Mouse (Mus musculus) embryonic facial prominence, embryonic 14.5 days (tissue): ENCODE measurements at regions not wholly inside any gene's neighbourhood (a gene's known extent, or its start where the extent isn't known, plus 50 kb on each side); places are given as distances from the start of the nearest gene placed in this dataset.
"Not testable (repeated sequence)": the region's sequence is repeated elsewhere in the genome, so short reads cannot be mapped to it uniquely, and the experiment has no call there.

Experiments used
- ATAC-seq: fragments of 200-750 bp; cut with Nextera tagmentation; 2 replicates; pipeline ENCODE4 v1.8.0; 2017; ENCODE audit warnings: low read depth, moderate number of reproducible peaks, moderate TSS enrichment
- DNase-seq: peaks from one replicate; pipeline ENCODE4 v3.0.0-alpha.2; 2015; ENCODE audit warnings: low spot score
- H3K27ac ChIP-seq: fragments of 300-500 bp; sonication (generic); replicated peaks from 2 replicates; pipeline ENCODE4 v1.5.1; 2014; ENCODE audit warnings: low read depth, mild to moderate bottlenecking, low read length, moderate library complexity
- H3K27me3 ChIP-seq: fragments of 300-500 bp; sonication (generic); replicated peaks from 2 replicates; pipeline ENCODE4 v1.6.1; 2014; ENCODE audit warnings: low read length; ENCODE audit not compliant: control insufficient read depth, insufficient read depth
- H3K36me3 ChIP-seq: fragments of 300-500 bp; sonication (generic); 2 replicates; pipeline ENCODE4 v1.6.1; 2014; ENCODE audit warnings: low read length, mixed read lengths; ENCODE audit not compliant: control insufficient read depth, insufficient read depth
- H3K4me1 ChIP-seq: fragments of 300-500 bp; sonication (generic); 2 replicates; pipeline ENCODE4 v1.6.1; 2014; ENCODE audit warnings: antibody characterized with exemption, low read length; ENCODE audit not compliant: control insufficient read depth, insufficient read depth
- H3K4me2 ChIP-seq: fragments of 300-500 bp; sonication (generic); 2 replicates; pipeline ENCODE4 v1.6.1; 2014; ENCODE audit warnings: low read depth, mild to moderate bottlenecking, low read length, moderate library complexity, mixed read lengths
- H3K4me3 ChIP-seq: fragments of 300-500 bp; sonication (generic); 2 replicates; pipeline ENCODE4 v1.5.1; 2014; ENCODE audit warnings: low read depth, mild to moderate bottlenecking, low read length
- H3K9ac ChIP-seq: fragments of 300-500 bp; sonication (generic); 2 replicates; pipeline ENCODE4 v1.6.1; 2014; ENCODE audit warnings: low read depth, mild to moderate bottlenecking, low read length, moderate library complexity, mixed read lengths
- H3K9me3 ChIP-seq: fragments of 300-500 bp; sonication (generic); 2 replicates; pipeline ENCODE4 v1.6.1; 2016; ENCODE audit warnings: low read length; ENCODE audit not compliant: control insufficient read depth
- WGBS: fragments of 180-500 bp; shearing (Covaris S2); extraction: QIAGEN DNeasy Blood & Tissue Kit; methylation state at CpG from one replicate; pipeline ENCODE4 v1.1.7; 2014; 5-methylcytosine and 5-hydroxymethylcytosine counted together

DNA sequence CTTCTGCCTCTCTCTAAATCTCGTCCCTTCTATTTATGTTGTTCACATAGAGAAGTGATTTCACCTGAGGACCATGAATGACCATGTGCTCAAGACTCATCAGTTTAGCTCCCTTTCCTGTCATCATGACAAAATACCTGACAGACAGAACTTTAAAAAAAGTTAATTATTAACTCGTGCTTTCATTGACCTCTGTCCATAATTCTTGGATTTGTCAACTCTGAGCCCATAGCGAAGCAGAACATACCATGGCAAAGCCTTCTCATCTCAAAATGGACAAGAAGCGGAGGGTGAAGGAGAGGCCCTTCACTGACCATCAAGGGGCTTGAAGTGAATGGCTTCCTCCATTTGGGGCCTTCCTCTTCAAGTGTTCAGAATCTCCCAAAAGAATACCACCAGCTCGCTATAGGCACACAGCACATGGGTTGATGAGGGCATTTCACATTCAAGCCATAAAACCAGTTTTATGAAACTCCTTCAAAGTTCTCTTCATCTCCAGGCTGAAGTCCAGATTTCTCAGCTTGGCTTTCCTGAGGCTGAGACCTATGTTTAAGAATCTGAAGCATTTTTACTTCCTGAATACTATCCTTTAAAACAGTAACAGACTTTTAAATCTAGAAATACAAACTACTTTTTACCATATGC is 144.0 kb upstream of the P2ry1 start:
- H3K4me3 ChIP-seq: no peak overlapping the region
- no peaks in the 10 kb centered on the region for H3K27me3 ChIP-seq
- ATAC-seq (no peak), DNase-seq (no peak)
- H3K36me3 ChIP-seq: no peaks in the 10 kb centered on the region
- H3K9ac ChIP-seq: no peak overlapping the region
- H3K4me1 ChIP-seq: no peaks in the 10 kb centered on the region
- WGBS: 79% methylated on average over 5 of the region's 5 CpGs
- H3K9me3 ChIP-seq: no peaks in the 10 kb centered on the region
- H3K27ac ChIP-seq: no peak overlapping the region
- H3K4me2 ChIP-seq: no peak overlapping the region

DNA sequence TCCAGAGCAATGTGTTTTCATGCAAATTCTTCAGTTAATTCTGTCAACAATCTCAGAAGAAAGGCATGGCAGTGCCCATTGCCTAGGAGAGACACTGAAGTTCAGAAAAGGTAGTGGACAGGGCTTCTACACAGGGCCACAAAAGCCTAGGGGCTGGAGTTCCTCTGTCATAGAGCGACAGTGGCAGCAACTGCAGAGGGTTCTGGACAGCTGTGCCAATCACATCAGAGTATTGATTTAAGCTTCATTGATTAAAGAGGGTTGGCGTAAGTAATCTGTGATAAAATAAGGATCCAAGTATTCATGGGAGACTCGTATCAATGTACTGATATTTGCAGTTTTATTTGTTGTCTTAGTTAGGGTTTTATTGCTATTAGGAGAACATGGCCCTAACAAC is 143.5 kb upstream of the P2ry1 start:
- no peak overlapping the region for H3K9ac ChIP-seq
- no peak overlapping the region for H3K27ac ChIP-seq
- DNase-seq: no peak
- no peaks in the 10 kb centered on the region for H3K36me3 ChIP-seq
- no peaks in the 10 kb centered on the region for H3K9me3 ChIP-seq
- H3K27me3 ChIP-seq: no peaks in the 10 kb centered on the region
- no peaks in the 10 kb centered on the region for H3K4me1 ChIP-seq
- no peak overlapping the region for H3K4me3 ChIP-seq
- no peak for ATAC-seq
- no peak overlapping the region for H3K4me2 ChIP-seq
- whole genome bisulfite sequencing: 85% methylated on average over 3 of the region's 3 CpGs

DNA sequence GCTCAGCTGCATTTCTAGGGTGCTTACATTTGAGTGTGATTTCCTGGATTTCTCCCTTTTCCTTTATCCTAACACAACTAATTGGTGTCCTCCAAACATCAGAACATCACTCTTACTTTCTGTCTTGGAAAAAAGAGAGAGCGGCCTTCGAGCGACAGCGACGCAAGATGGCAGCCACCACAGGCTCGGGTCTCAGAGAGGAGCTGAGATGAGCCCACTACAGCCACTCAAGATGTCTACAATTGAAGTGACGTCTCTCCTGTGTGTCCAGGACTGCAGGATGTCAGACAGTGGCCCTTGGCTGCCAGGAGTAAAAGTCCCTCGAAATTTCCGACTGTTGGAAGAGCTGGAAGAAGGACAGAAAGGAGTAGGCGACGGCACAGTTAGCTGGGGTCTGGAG is 125.7 kb upstream of the P2ry1 start:
- H3K27me3 ChIP-seq, H3K9ac ChIP-seq, H3K4me3 ChIP-seq, H3K27ac ChIP-seq, DNase-seq, H3K36me3 ChIP-seq, H3K9me3 ChIP-seq, ATAC-seq, H3K4me1 ChIP-seq, H3K4me2 ChIP-seq: not testable (repeated sequence)
- WGBS: 94% methylated on average over 11 of the region's 11 CpGs

DNA sequence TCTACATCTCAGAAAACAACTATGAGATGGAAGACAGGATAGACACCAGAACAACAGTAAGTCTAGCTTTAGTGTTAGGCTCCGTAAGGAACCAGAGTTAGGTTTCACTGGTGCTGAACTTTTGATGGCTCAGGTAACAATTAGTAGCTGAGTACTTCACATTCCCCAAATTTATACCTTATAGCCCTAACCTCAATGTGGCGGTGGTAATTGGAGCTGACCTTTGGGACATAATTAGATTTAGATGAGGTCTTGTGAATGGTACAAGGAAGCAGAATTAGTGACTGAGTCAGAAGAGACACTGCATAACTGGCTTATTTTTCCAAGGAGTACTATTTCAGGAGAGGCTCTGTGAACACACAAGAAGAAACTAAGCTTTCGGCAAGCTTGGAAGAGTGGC is 123.7 kb upstream of the P2ry1 start:
- 46% methylated on average over 3 of the region's 3 CpGs for WGBS
- no peak overlapping the region for H3K27ac ChIP-seq
- no peak overlapping the region for H3K4me3 ChIP-seq
- no peaks in the 10 kb centered on the region for H3K27me3 ChIP-seq
- no peaks in the 10 kb centered on the region for H3K36me3 ChIP-seq
- DNase-seq: peak; percentile 24
- H3K9ac ChIP-seq: no peak overlapping the region
- no peaks in the 10 kb centered on the region for H3K9me3 ChIP-seq
- H3K4me1 ChIP-seq: no peaks in the 10 kb centered on the region
- peak; percentile 55; the same call in 1 of the 2 replicates for ATAC-seq
- no peak overlapping the region for H3K4me2 ChIP-seq

DNA sequence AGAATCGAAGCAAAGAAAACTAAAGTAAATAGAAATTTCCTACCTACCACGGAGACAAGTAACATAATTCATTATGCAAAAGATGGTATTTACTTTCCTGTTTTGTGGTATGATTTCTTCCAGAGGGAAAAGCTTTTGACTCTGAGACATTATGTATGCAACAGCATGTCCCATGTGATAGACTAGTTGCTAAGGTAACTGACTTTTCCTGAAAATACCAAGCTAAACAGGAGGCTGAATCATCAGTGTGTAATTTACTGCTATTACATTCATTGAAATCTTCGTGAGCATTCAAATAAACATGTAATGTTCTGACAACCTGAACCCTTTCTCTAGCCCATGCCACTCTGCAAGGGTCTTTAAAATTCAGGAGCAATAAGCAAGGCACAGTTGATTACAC is 118.6 kb upstream of the P2ry1 start:
- no peaks in the 10 kb centered on the region for H3K4me1 ChIP-seq
- H3K27ac ChIP-seq: no peak overlapping the region
- no peak overlapping the region for H3K4me2 ChIP-seq
- H3K9me3 ChIP-seq: no peaks in the 10 kb centered on the region
- H3K9ac ChIP-seq: no peak overlapping the region
- H3K4me3 ChIP-seq: no peak overlapping the region
- ATAC-seq: no peak
- no peaks in the 10 kb centered on the region for H3K36me3 ChIP-seq
- no peaks in the 10 kb centered on the region for H3K27me3 ChIP-seq
- WGBS: 51% methylated on average over 3 of the region's 3 CpGs
- peak; percentile 3 for DNase-seq

DNA sequence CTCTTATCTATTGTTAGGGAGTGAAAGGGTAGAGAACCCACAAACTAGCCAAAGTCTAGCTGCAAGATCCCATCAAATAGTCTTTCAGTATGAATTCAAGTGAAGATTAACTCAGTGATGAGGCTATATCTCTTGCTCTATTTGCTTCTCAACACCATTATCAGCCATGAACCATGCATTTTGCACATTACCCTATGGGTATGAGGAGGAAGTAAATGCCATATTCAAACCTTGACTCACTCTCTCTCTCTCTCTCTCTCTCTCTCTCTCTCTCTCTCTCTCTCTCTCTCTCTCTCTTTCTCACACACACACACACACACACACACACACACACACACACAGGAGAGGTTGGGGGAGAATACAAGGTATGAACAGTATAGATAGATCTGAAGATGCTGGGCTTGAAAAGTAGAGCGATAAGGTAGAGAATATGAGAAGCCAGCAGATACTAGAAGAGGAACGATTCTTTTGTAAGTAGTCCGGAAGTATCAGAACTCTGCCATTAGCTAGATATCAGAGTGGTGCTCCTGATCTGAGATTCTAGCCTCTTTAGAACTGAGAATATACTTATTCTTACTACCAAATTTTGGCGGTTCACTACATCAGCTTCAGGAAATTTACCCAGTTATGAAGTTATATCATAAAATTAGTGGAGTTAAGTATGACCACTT is 113.3 kb upstream of the P2ry1 start:
- no peak overlapping the region for H3K9ac ChIP-seq
- H3K27ac ChIP-seq: no peak overlapping the region
- ATAC-seq (no peak), DNase-seq (no peak)
- H3K9me3 ChIP-seq: no peaks in the 10 kb centered on the region
- no peaks in the 10 kb centered on the region for H3K36me3 ChIP-seq
- H3K4me1 ChIP-seq: no peaks in the 10 kb centered on the region
- H3K4me3 ChIP-seq: no peak overlapping the region
- H3K4me2 ChIP-seq: no peak overlapping the region
- no peaks in the 10 kb centered on the region for H3K27me3 ChIP-seq
- 92% methylated on average over 4 of the region's 4 CpGs for WGBS

DNA sequence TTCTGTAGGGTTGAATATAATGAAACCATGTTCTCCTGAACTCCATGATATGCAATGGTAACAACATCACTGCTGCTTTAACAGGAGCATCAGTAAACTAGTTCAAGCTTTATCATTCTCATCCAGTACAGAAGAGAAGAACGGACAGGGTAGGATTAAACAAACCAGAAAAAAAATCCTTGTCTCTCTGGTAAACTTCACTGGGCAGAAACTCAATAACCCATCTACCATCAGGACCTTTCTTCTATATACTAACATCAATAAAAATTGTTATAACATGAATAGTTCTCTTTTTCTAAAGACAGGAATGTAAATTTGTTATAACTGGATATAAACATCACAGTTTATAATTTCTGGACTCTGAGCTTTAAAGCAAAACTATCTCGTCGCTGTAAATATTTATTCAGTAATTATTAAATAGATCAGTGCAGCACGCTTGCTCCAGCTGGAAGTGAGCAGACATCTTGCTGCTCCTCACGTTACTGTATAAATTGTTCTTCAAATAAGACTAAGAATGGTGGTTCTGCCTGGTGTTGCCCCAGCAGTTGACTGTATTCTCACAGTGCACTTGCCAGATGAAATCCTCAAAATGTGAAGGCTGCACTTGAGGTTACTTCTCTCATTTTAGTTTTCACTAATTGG is 104.8 kb upstream of the P2ry1 start:
- no peaks in the 10 kb centered on the region for H3K4me1 ChIP-seq
- no peak for DNase-seq
- 73% methylated on average over 5 of the region's 5 CpGs for WGBS

DNA sequence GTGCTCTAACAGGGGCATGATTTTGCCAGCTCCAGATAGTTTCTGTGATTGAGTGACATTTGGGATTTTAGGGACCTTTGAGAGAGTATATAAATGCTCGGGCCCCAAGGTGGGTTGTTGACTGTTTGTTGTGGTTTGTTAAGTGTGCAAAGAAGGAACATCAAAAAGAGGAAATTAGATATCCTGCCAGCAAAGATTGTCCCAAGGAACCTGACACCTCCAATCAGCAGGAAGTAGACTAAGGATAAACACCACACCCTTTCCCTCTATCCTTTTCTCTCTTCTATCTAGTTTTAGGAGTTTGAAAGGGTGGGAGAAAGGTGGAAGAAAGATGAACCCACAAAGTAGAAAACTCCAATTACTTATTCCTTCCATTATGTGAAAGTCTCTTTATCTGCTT is 103.9 kb upstream of the P2ry1 start:
- WGBS: 56% methylated on average over 1 of the region's 1 CpGs
- no peak for ATAC-seq
- Histone ChIP-seq H3K4me2 (no peak overlapping the region), H3K27ac (no peak overlapping the region), H3K4me3 (no peak overlapping the region), H3K4me1 (no peaks in the 10 kb centered on the region), H3K9ac (no peak overlapping the region), H3K36me3 (no peaks in the 10 kb centered on the region), H3K9me3 (no peaks in the 10 kb centered on the region), H3K27me3 (no peaks in the 10 kb centered on the region)
- no peak for DNase-seq

More for the DNA sequence above, 104.8 kb upstream of the P2ry1 start:
- no peak overlapping the region for H3K27ac ChIP-seq
- no peak for ATAC-seq
- H3K9me3 ChIP-seq: no peaks in the 10 kb centered on the region
- no peak overlapping the region for H3K4me3 ChIP-seq
- no peaks in the 10 kb centered on the region for H3K36me3 ChIP-seq
- H3K4me2 ChIP-seq: no peak overlapping the region
- no peak overlapping the region for H3K9ac ChIP-seq
- no peaks in the 10 kb centered on the region for H3K27me3 ChIP-seq

DNA sequence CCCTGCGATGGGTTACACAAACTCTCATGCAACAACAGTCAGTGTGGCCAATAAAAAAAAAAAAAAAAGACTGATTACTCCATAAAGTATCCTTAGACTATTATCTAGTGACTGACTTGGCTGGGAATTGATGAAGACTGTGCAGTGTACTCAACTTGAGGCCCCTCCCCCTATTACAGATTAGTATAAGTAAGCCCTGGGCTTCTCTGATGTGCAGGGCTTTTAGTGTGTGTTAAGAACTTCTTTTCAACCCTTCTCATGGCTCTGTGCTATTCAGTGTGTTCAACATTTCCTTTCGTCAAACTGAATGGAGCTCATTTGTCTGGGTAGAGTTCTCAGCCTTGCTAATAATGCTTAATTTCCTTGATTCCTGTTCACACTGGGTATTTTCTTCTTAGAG is 101.0 kb upstream of the P2ry1 start:
- Histone ChIP-seq H3K27ac (no peak overlapping the region), H3K27me3 (no peaks in the 10 kb centered on the region), H3K4me2 (no peak overlapping the region), H3K9ac (no peak overlapping the region), H3K4me3 (no peak overlapping the region), H3K36me3 (no peaks in the 10 kb centered on the region), H3K4me1 (no peaks in the 10 kb centered on the region), H3K9me3 (no peaks in the 10 kb centered on the region)
- ATAC-seq: no peak
- 87% methylated on average over 2 of the region's 2 CpGs for WGBS
- no peak for DNase-seq
